Mouse (Mus musculus) hindbrain, embryonic 14.5 days (tissue): Measurements from ENCODE around the gene Pimreg. TPM values are rescaled to one million over a fixed set of nuclear protein-coding genes. Genes with fewer than 3 reads are reported as not detected.

Experiments
- ATAC-seq: fragments of 200-750 bp; cut with Nextera tagmentation; 2 replicates; pipeline ENCODE4 v1.8.0; 2017; ENCODE audit warnings: moderate number of reproducible peaks, mild to moderate bottlenecking, moderate TSS enrichment, moderate library complexity; ENCODE audit not compliant: low FRiP score
- DNase-seq: peaks from one replicate; pipeline ENCODE4 v3.0.0-alpha.2; 2015; ENCODE audit warnings: low spot score
- H3K27ac ChIP-seq: fragments of 300-500 bp; sonication (generic); 2 replicates; pipeline ENCODE4 v1.5.1; 2014; ENCODE audit warnings: mild to moderate bottlenecking, moderate library complexity
- H3K27me3 ChIP-seq: fragments of 300-500 bp; sonication (generic); 2 replicates; pipeline ENCODE4 v1.6.1; 2014; ENCODE audit warnings: mild to moderate bottlenecking, low read length, mixed read lengths; ENCODE audit not compliant: control insufficient read depth, insufficient read depth
- H3K36me3 ChIP-seq: fragments of 300-500 bp; sonication (generic); replicated peaks from 2 replicates; pipeline ENCODE4 v1.6.1; 2014; ENCODE audit not compliant: control insufficient read depth, insufficient read depth
- H3K4me1 ChIP-seq: fragments of 300-500 bp; sonication (generic); replicated peaks from 2 replicates; pipeline ENCODE4 v1.6.1; 2014; ENCODE audit warnings: antibody characterized with exemption, low read length, mixed read lengths; ENCODE audit not compliant: control insufficient read depth, insufficient read depth
- H3K4me2 ChIP-seq: fragments of 300-500 bp; sonication (generic); replicated peaks from 2 replicates; pipeline ENCODE4 v1.6.1; 2014; ENCODE audit warnings: mild to moderate bottlenecking, moderate library complexity
- H3K4me3 ChIP-seq: fragments of 300-500 bp; sonication (generic); replicated peaks from 2 replicates; pipeline ENCODE4 v1.5.1; 2014; ENCODE audit warnings: mild to moderate bottlenecking, low read length
- H3K9ac ChIP-seq: fragments of 300-500 bp; sonication (generic); 2 replicates; pipeline ENCODE4 v1.6.1; 2014
- H3K9me3 ChIP-seq: fragments of 300-500 bp; sonication (generic); 2 replicates; pipeline ENCODE4 v1.6.1; 2016; ENCODE audit warnings: low read length; ENCODE audit not compliant: control insufficient read depth
- WGBS: fragments of 180-500 bp; shearing (Covaris S2); extraction: QIAGEN DNeasy Blood & Tissue Kit; methylation state at CpG from one replicate; pipeline ENCODE4 v1.1.7; 2014; 5-methylcytosine and 5-hydroxymethylcytosine counted together
- polyA plus RNA-seq: library from polyadenylated mRNA; unstranded; fragments of >200 nt; fragmentation: Nextera tagmentation; extraction: Ambion mirVana; gene quantifications from 2 replicates; pipeline ENCODE4 v1.2.1, GENCODE M21; 2014

Pimreg gene
- polyA plus RNA-seq, 1 experiment from 2014 or later, result 26.8 TPM

GRCm38 (mm10) chr11:72025843-72026242 is 16.0 kb upstream of the Pimreg start:
- H3K9ac ChIP-seq, result no peak overlapping the region
- DNase-seq (peak; percentile 49), ATAC-seq (no peak)

DNA sequence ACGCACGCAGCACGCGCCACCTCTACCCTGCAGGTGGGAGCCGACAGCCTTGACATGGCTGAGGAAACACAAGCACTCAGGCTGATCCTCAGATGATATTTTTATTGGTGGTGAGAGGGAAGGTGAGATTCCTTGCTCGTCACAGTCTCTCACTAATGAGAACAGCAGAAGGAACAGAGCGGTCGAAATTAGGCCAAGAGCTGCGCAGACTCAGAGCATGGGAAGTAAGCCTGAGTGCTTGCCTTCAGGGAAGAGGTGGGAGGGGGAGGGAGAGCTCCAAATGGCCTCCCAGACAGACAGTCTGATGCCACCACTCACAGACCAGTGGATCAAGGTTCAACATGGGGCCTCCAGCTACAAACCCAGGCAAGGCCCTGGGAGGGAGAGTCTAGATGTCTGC is 15.3 kb upstream of the Pimreg start:
- no peak for DNase-seq
- whole genome bisulfite sequencing, result 88% methylated on average over 9 of the region's 9 CpGs
- H3K27ac ChIP-seq, result no peak overlapping the region
- no peak for ATAC-seq
- H3K4me2 ChIP-seq, result no peak overlapping the region
- H3K4me1 ChIP-seq, result peaks cover 10% of the 10 kb centered on the region; the same call in 1 of the 2 replicates
- H3K4me3 ChIP-seq, result no peak overlapping the region
- H3K9ac ChIP-seq, result no peak overlapping the region
- H3K36me3 ChIP-seq, result no peaks in the 10 kb centered on the region
- H3K9me3 ChIP-seq, result no peaks in the 10 kb centered on the region
- peaks cover 10% of the 10 kb centered on the region; the same call in 1 of the 2 replicates for H3K27me3 ChIP-seq

More at GRCm38 (mm10) chr11:72025843-72026242, 16.0 kb upstream of the Pimreg start:
- WGBS, result 38% methylated on average over 5 of the region's 5 CpGs
- H3K4me2 ChIP-seq, result no peak overlapping the region
- H3K4me3 ChIP-seq, result no peak overlapping the region
- H3K4me1 ChIP-seq, result peaks cover 10% of the 10 kb centered on the region; the same call in 1 of the 2 replicates
- no peaks in the 10 kb centered on the region for H3K9me3 ChIP-seq
- H3K36me3 ChIP-seq, result no peaks in the 10 kb centered on the region
- peaks cover 10% of the 10 kb centered on the region; the same call in 1 of the 2 replicates for H3K27me3 ChIP-seq
- no peak overlapping the region for H3K27ac ChIP-seq

- Histone ChIP-seq H3K36me3 (no peaks in the 10 kb centered on the region), H3K4me2 (no peak overlapping the region), H3K4me3 (no peak overlapping the region), H3K9ac (no peak overlapping the region), H3K4me1 (peaks cover 10% of the 10 kb centered on the region; the same call in 1 of the 2 replicates), H3K27ac (no peak overlapping the region), H3K9me3 (no peaks in the 10 kb centered on the region), H3K27me3 (peaks cover 10% of the 10 kb centered on the region; the same call in 1 of the 2 replicates)
- 70% methylated on average over 9 of the region's 9 CpGs for WGBS
- no peak for ATAC-seq
- no peak for DNase-seq
Measured at GRCm38 (mm10) chr11:72027836-72028235, 14.0 kb upstream of the Pimreg start.

- DNase-seq, result peak; percentile 64
- Histone ChIP-seq H3K4me2 (no peak overlapping the region), H3K27ac (no peak overlapping the region), H3K27me3 (peaks cover 10% of the 10 kb centered on the region; the same call in 1 of the 2 replicates), H3K9ac (no peak overlapping the region), H3K9me3 (no peaks in the 10 kb centered on the region), H3K4me1 (0 out of 2 replicates have a peak, but pooled peaks cover 4% of the 10 kb centered on the region), H3K4me3 (no peak overlapping the region), H3K36me3 (no peaks in the 10 kb centered on the region)
- WGBS, result 22% methylated on average over 23 of the region's 23 CpGs
- no peak for ATAC-seq
Measured at GRCm38 (mm10) chr11:72029143-72029542, 12.7 kb upstream of the Pimreg start.

DNA sequence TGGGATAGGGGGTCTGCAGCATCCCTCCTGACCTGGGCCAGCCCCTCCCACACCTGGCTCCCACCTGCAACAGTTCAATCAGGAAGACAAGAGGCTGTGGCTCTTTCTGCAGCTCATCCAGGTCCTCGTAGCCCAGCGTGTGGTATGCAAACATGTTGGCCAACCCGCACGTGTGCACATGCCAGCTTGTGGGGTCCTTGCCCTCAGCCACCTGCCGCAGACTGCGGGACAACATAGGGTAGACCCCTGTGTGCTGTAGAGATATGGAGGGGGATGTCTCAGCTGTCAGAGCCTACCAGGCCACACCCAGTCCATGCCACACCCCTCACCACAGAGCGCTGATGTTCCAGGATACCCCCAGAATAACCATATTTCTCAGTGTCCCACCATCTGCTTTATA is 10.5 kb upstream of the Pimreg start:
- WGBS, result 95% methylated on average over 7 of the region's 7 CpGs
- no peak for DNase-seq
- no peaks in the 10 kb centered on the region for H3K9me3 ChIP-seq
- no peak for ATAC-seq
- H3K4me1 ChIP-seq, result 0 out of 2 replicates have a peak, but pooled peaks cover 4% of the 10 kb centered on the region
- H3K4me3 ChIP-seq, result no peak overlapping the region
- peaks cover 10% of the 10 kb centered on the region; the same call in 1 of the 2 replicates for H3K27me3 ChIP-seq
- no peaks in the 10 kb centered on the region for H3K36me3 ChIP-seq
- no peak overlapping the region for H3K27ac ChIP-seq
- H3K9ac ChIP-seq, result no peak overlapping the region
- no peak overlapping the region for H3K4me2 ChIP-seq

GRCm38 (mm10) chr11:72032091-72032490 is 9.7 kb upstream of the Pimreg start:
- no peak overlapping the region for H3K4me3 ChIP-seq
- H3K27ac ChIP-seq, result no peak overlapping the region
- peaks cover 10% of the 10 kb centered on the region; the same call in 1 of the 2 replicates for H3K27me3 ChIP-seq
- ATAC-seq, result no peak
- H3K4me2 ChIP-seq, result no peak overlapping the region
- H3K9me3 ChIP-seq, result no peaks in the 10 kb centered on the region
- H3K36me3 ChIP-seq, result no peaks in the 10 kb centered on the region
- DNase-seq, result no peak
- H3K9ac ChIP-seq, result no peak overlapping the region
- 0 out of 2 replicates have a peak, but pooled peaks cover 4% of the 10 kb centered on the region for H3K4me1 ChIP-seq
- 88% methylated on average over 4 of the region's 4 CpGs for WGBS

GRCm38 (mm10) chr11:72032589-72032988 is 9.2 kb upstream of the Pimreg start:
- Histone ChIP-seq H3K9ac (no peak overlapping the region), H3K9me3 (no peaks in the 10 kb centered on the region), H3K4me3 (no peak overlapping the region), H3K27me3 (peaks cover 10% of the 10 kb centered on the region; the same call in 1 of the 2 replicates), H3K4me2 (no peak overlapping the region), H3K36me3 (no peaks in the 10 kb centered on the region), H3K27ac (no peak overlapping the region), H3K4me1 (0 out of 2 replicates have a peak, but pooled peaks cover 4% of the 10 kb centered on the region)
- ATAC-seq, result no peak
- WGBS, result 86% methylated on average over 3 of the region's 3 CpGs
- no peak for DNase-seq

GRCm38 (mm10) chr11:72037409-72037808 is 4.4 kb upstream of the Pimreg start, which contains the start of gene Aipl1:
Gene Aipl1 (minus strand): TSS chr11:72037509.
- Histone ChIP-seq H3K4me3 (no peak within 1 kb of the TSS), H3K9me3 (no peaks in the 10 kb centered on the region), H3K4me1 (peaks cover 18% of the 10 kb centered on the region), H3K4me2 (no peak within 1 kb of the TSS), H3K9ac (no peak within 1 kb of the TSS), H3K36me3 (no peaks in the 10 kb centered on the region), H3K27ac (no peak within 1 kb of the TSS), H3K27me3 (no peaks in the 10 kb centered on the region)
- ATAC-seq, result no peak
- DNase-seq, result no peak
- 70% methylated on average over 4 of the region's 4 CpGs for WGBS

DNA sequence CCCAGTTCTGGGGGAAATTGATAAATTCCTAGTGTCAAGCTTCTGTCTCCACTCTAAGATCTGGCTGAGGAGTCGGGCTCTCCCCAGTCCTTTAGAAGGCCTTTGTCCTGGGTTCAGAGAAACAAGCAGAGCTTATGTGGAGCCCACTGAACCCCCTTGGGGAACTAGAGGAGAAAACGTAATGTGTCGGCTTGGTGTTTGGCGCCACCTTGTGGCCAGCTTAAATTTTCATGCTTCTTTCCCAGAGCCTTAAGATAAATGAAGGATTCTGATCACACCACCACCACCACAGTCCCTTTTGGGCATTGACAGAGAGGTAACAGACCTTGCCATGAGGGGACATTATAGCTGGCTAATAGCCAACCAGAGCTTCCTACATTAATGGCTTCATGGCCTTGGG is 3.8 kb upstream of the Pimreg start:
- Histone ChIP-seq H3K4me3 (no peak overlapping the region), H3K4me1 (peaks cover 24% of the 10 kb centered on the region), H3K27ac (no peak overlapping the region), H3K27me3 (no peaks in the 10 kb centered on the region), H3K9me3 (no peaks in the 10 kb centered on the region), H3K9ac (no peak overlapping the region), H3K4me2 (no peak overlapping the region), H3K36me3 (no peaks in the 10 kb centered on the region)
- DNase-seq (peak; percentile 95), ATAC-seq (no peak)
- under 1% methylated on average over 4 of the region's 4 CpGs for WGBS
